Mouse (Mus musculus): Measurements from ENCODE around the gene Sowaha. TPM values are rescaled to one million over a fixed set of nuclear protein-coding genes. Genes with fewer than 3 reads are reported as not detected.

Gene Sowaha
- total and polyA plus RNA-seq, 2 experiments from 2014 or later: 0.08 TPM; not detected in 1

- H3K4me3 ChIP-seq (ENCODE audit: low read depth, low read length): no peak overlapping the region
- H3K36me3 ChIP-seq (replicated peaks; ENCODE audit: control insufficient read depth, insufficient read depth, low read length): no peaks in the 10 kb centered on the region
- no peak for DNase-seq (ENCODE audit: low spot score)
- no peaks in the 10 kb centered on the region for H3K4me1 ChIP-seq (ENCODE audit: control insufficient read depth, insufficient read depth)
- no peak for ATAC-seq (ENCODE audit: insufficient read depth, low read depth)
- no peaks in the 10 kb centered on the region for H3K9me3 ChIP-seq (replicated peaks; ENCODE audit: control insufficient read depth, low read length)
- H3K4me2 ChIP-seq (ENCODE audit: low read depth, low read length): no peak overlapping the region
- TF ChIP-seq CTCF (IDR thresholded peaks at IDR 0.05; ENCODE audit: low read depth): no peak
- TF ChIP-seq EP300 (IDR thresholded peaks at IDR 0.05; ENCODE audit: low read depth): no peak
- peaks cover 27% of the 10 kb centered on the region for H3K27me3 ChIP-seq (ENCODE audit: control insufficient read depth, insufficient read depth, low read length)
- H3K9ac ChIP-seq (replicated peaks; ENCODE audit: low read depth, low read length): no peak overlapping the region
- H3K27ac ChIP-seq (ENCODE audit: low read depth): no peak overlapping the region
- 72% methylated on average over 3 of the region's 3 CpGs for WGBS
Observed at GRCm38 (mm10) chr11:53458996-53459395, 21.1 kb downstream of the Sowaha start.

- WGBS: 8% methylated on average over 28 of the region's 29 CpGs
- ATAC-seq (ENCODE audit: insufficient read depth, low read depth) (peak; percentile 22; the same call in 1 of the 2 replicates), DNase-seq (ENCODE audit: low spot score) (no peak)
- Histone ChIP-seq H3K4me2 (ENCODE audit: low read depth, low read length) (peak overlapping the region; percentile 92), H3K4me3 (ENCODE audit: low read depth, low read length) (peak overlapping the region; percentile 60), H3K4me1 (ENCODE audit: control insufficient read depth, insufficient read depth) (no peaks in the 10 kb centered on the region), H3K27me3 (ENCODE audit: control insufficient read depth, insufficient read depth, low read length) (peaks cover 13% of the 10 kb centered on the region), H3K9ac (replicated peaks; ENCODE audit: low read depth, low read length) (peak overlapping the region; percentile 27), H3K27ac (ENCODE audit: low read depth) (no peak overlapping the region), H3K36me3 (replicated peaks; ENCODE audit: control insufficient read depth, insufficient read depth, low read length) (no peaks in the 10 kb centered on the region), H3K9me3 (replicated peaks; ENCODE audit: control insufficient read depth, low read length) (no peaks in the 10 kb centered on the region)
- TF ChIP-seq CTCF (IDR thresholded peaks at IDR 0.05; ENCODE audit: low read depth): peak; percentile 9; the same call in 1 of the 2 replicates
- no peak for TF ChIP-seq EP300 (IDR thresholded peaks at IDR 0.05; ENCODE audit: low read depth)
Observed at GRCm38 (mm10) chr11:53457372-53457954, 22.6 kb downstream of the Sowaha start.

GRCm38 (mm10) chr11:53456474-53457371 is 23.4 kb downstream of the Sowaha start, which contains the start of the genes Gm10447 and Shroom1:
Gm10447 (minus strand) TSS chr11:53457110.
Shroom1 (plus strand) TSS chr11:53457205.
- ATAC-seq (ENCODE audit: insufficient read depth, low read depth): peak; percentile 84
- TF ChIP-seq EP300 (IDR thresholded peaks at IDR 0.05; ENCODE audit: low read depth): no peak
- peak; percentile 39 for TF ChIP-seq CTCF (IDR thresholded peaks at IDR 0.05; ENCODE audit: low read depth)

GRCm38 (mm10) chr11:53453031-53453430 is 27.0 kb downstream of the Sowaha start:
- Histone ChIP-seq H3K9ac (replicated peaks; ENCODE audit: low read depth, low read length) (no peak overlapping the region), H3K4me3 (ENCODE audit: low read depth, low read length) (no peak overlapping the region), H3K36me3 (replicated peaks; ENCODE audit: control insufficient read depth, insufficient read depth, low read length) (no peaks in the 10 kb centered on the region), H3K4me2 (ENCODE audit: low read depth, low read length) (no peak overlapping the region), H3K27me3 (ENCODE audit: control insufficient read depth, insufficient read depth, low read length) (no peaks in the 10 kb centered on the region), H3K27ac (ENCODE audit: low read depth) (no peak overlapping the region), H3K4me1 (ENCODE audit: control insufficient read depth, insufficient read depth) (no peaks in the 10 kb centered on the region), H3K9me3 (replicated peaks; ENCODE audit: control insufficient read depth, low read length) (no peaks in the 10 kb centered on the region)
- no peak for TF ChIP-seq CTCF (IDR thresholded peaks at IDR 0.05; ENCODE audit: low read depth)
- DNase-seq (ENCODE audit: low spot score) (no peak), ATAC-seq (ENCODE audit: insufficient read depth, low read depth) (no peak)
- WGBS: 72% methylated on average over 5 of the region's 5 CpGs

More at GRCm38 (mm10) chr11:53456474-53457371, 23.4 kb downstream of the Sowaha start, which contains the start of the genes Gm10447 and Shroom1:
- peaks cover 5% of the 10 kb centered on the region; the same call in 1 of the 2 replicates for H3K27me3 ChIP-seq (ENCODE audit: control insufficient read depth, insufficient read depth, low read length)
- 3% methylated on average over 42 of the region's 42 CpGs for WGBS
- peak within 1 kb of the TSS; percentile 92 for H3K4me2 ChIP-seq (ENCODE audit: low read depth, low read length)
- no peaks in the 10 kb centered on the region for H3K9me3 ChIP-seq (replicated peaks; ENCODE audit: control insufficient read depth, low read length)
- H3K36me3 ChIP-seq (replicated peaks; ENCODE audit: control insufficient read depth, insufficient read depth, low read length): no peaks in the 10 kb centered on the region
- peak within 1 kb of the TSS; percentile 60 for H3K4me3 ChIP-seq (ENCODE audit: low read depth, low read length)
- DNase-seq (ENCODE audit: low spot score): peak; percentile 59
- no peaks in the 10 kb centered on the region for H3K4me1 ChIP-seq (ENCODE audit: control insufficient read depth, insufficient read depth)
- peak within 1 kb of the TSS; percentile 27 for H3K9ac ChIP-seq (replicated peaks; ENCODE audit: low read depth, low read length)
- H3K27ac ChIP-seq (ENCODE audit: low read depth): no peak within 1 kb of the TSS

- Histone ChIP-seq H3K4me1 (ENCODE audit: control insufficient read depth, insufficient read depth) (no peaks in the 10 kb centered on the region), H3K9me3 (replicated peaks; ENCODE audit: control insufficient read depth, low read length) (no peaks in the 10 kb centered on the region), H3K4me3 (ENCODE audit: low read depth, low read length) (no peak overlapping the region), H3K27me3 (ENCODE audit: control insufficient read depth, insufficient read depth, low read length) (no peaks in the 10 kb centered on the region), H3K9ac (replicated peaks; ENCODE audit: low read depth, low read length) (no peak overlapping the region), H3K4me2 (ENCODE audit: low read depth, low read length) (no peak overlapping the region), H3K36me3 (replicated peaks; ENCODE audit: control insufficient read depth, insufficient read depth, low read length) (no peaks in the 10 kb centered on the region), H3K27ac (ENCODE audit: low read depth) (no peak overlapping the region)
- ATAC-seq (ENCODE audit: insufficient read depth, low read depth) (no peak), DNase-seq (ENCODE audit: low spot score) (no peak)
- 96% methylated on average over 9 of the region's 9 CpGs for WGBS
- TF ChIP-seq EP300 (IDR thresholded peaks at IDR 0.05; ENCODE audit: low read depth) (no peak), CTCF (IDR thresholded peaks at IDR 0.05; ENCODE audit: low read depth) (no peak)
Observed at GRCm38 (mm10) chr11:53452396-53452795, 27.7 kb downstream of the Sowaha start.

All from heart, postnatal 0 days (tissue).